Mouse (Mus musculus): Measurements from ENCODE around the gene Phf21a.

The Phf21a gene

DNA sequence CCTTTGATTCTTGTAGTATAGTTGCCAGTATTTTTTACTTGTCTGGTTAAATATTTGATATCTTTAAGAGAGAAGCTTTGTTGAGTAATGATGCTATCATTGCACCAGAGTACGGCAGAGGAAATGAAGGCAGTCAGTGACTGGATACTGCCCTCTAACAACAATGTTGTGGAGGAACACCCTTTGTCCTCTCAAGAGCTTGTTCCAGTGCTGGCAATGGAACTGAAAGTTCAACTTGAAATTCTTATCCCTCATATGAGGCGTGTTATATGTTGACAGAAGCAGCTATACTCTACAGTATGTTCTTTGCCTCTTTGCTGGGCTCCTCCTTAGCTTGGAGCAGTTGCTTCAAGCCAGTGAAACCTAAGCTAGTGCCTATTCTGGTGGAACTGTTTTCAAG is 147.4 kb downstream of the Phf21a start:
- DNase-seq, result no peak

DNA sequence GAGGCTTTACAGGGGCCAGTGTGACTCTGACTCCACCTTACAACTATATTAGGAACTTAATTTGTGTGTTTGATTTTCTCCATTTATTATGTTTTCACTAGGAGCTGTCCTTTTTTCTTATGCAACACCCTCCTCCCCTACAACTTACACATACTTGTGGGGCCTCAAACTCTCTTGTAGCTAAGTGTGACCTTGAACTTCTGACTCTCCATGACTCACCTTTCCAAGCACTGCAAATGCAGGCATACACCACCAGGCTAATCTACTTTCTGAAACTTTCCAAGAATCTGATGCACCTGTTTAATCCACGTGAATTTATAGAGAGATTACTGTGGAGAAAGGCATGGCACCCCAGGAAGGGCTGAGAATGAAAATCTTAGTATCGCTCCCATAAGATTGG is 147.9 kb downstream of the Phf21a start:
- DNase-seq, result no peak

DNA sequence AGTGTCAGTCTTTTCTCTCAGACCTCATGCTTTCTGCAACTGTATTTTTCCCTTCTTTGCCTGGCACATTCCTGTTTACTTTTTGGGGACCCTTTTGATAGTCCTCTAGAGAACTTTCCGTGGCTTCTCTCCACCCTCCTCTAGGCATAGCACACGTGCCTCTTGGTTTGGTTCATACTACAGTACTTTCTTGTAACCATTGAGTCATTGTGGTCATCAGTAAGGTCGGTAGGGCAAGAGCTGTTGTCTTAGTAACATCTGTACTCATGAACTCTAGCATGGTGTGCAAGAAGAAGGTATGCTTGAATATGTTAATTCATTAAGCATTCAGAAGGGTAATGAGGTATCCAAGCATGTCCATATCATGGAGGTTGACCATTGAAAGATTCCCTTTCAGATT is 148.4 kb downstream of the Phf21a start:
- no peak for DNase-seq

DNA sequence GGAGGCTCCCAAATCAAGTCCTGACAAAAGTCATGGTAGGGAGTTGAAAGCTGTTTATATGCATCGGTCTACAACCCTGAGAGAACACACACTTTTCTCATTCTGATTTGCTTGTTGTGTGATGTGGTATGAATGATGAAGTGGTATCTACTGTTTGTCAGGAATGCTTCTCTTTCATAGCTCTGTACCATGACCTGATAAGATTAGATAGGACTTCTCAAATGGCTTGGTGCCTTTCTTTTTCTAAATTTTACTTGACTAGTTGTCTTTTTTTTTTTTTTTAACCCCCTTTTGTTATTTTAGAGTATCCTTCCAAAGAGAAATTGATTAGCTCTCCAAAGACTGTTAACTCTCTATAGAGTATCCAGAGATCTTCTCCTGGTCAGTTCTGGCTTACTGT is 153.2 kb downstream of the Phf21a start:
- DNase-seq, result no peak

DNA sequence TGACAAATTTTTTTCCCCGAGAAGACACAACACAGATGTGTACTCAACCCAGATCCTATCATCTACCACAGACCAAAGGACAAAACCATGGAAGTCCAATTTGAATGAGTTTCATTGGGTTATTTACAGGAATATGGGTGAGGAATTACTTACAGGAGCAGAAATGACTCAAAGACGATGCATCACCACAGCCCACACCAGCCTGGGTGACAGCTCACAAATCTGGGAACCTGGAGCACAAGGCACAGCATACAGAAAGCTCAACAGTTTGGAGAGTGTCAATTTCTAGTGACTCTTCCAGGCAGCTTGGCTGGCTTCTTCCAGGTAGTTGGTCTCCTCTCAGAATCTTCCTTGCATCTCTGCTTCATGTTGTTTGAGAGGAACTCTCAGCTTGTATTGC is 154.8 kb downstream of the Phf21a start:
- no peak for DNase-seq

DNA sequence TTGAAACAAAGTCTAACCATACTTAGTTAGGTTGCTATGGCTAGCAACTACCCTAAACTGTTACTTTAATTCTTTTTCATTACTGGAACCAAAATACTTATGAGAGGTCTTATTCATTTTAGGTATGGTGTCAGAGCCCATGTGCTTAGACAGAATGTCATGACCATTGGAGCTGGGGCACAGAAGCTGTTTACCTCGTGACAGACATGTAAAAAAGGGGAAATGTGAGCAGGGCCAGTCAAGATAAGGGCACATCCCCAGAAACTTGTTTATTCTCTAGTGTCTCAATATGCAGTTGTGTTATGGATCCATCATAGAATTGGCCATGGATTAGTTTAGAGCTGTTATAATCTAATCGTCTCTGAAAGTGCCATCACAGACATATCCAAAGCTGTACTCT is 157.6 kb downstream of the Phf21a start:
- DNase-seq, result no peak

DNA sequence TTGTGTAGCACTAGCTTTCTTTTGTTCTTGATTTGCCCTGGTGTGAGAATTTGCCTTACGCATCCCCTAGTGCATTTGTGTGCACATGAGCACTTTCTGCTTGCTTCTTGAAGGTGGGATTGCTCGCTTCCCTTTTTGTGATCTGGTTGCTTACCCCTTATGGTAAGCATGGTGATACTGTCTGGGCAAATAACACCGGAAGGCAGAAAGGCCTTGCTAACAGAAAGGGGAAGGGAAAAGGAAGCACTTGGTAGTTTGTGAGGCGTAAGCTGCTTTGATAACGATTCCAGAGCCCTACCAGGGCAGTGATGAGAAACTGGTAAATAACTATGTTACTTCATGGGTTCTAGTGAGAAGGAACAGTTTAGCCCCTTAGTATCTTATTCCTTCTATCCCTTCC is 160.9 kb downstream of the Phf21a start:
- no peak for DNase-seq

DNA sequence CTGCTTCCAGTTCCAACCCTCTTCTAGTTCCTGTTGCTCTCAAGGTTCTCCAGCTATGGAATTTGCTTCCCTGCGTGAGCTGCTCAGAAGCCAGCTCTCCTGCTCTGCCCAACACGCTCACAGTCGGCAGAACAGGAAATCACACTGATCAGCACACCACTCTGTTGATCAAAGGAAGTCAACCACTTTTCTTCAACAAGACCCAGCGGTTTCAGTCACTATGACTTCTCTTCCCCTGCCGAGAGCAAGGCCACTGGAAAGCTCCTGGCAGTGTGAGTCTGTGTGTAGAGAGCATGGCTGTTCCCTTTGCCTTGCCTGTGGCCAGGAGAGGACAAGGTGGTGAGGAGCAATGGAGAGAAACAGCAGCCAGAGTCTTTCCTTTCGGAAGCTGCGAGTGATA is 163.2 kb downstream of the Phf21a start:
- DNase-seq, result peak; percentile 5 to 6

DNA sequence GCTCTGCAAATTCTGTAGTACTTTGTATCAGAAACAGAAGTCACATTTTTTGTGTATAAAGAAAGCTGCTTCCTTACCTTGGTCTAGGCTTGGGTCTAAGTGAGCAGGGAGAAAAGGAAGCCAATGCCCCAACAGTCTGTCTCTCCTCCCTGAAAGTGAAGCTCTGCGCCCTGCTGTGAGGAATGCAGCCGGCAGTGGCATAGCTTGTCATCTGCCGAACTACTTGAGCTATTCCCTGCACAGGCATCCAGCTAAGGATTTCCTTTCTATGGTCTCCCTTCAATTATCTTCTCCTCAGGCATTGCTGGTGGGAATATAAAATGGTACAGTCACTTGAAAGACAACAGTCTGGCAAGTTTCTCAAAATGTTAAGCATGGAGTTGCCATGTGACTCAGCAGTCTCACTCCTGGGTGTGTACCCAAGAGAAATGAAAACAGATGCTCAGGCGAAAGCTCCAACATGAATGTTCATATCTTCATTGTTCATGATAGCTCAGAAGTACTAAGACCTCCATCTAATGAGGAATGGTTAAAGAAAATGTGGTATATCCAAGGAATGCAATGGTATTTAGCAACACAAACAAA is 164.5 kb downstream of the Phf21a start:
- DNase-seq, result peak; percentile 37 to 61

DNA sequence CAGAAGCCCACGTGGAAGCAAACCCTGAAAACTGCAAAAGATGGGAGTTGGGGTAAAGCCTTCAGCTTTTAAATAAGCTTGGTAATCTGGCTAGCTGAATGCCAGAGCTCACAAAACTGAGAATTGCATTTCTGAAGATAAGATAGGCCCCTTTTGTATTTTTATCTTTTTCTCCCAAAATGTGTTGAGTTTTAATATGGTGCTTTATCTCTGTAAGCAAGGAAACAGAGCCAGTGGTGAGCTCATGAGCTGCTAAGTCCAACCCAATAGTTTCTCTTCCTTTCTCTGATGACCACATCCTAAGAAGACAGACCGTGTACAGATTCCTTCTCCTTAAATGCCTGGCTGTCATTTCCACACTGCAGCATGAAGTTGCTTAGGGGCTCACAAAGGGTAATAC is 167.0 kb downstream of the Phf21a start:
- no peak for DNase-seq

DNA sequence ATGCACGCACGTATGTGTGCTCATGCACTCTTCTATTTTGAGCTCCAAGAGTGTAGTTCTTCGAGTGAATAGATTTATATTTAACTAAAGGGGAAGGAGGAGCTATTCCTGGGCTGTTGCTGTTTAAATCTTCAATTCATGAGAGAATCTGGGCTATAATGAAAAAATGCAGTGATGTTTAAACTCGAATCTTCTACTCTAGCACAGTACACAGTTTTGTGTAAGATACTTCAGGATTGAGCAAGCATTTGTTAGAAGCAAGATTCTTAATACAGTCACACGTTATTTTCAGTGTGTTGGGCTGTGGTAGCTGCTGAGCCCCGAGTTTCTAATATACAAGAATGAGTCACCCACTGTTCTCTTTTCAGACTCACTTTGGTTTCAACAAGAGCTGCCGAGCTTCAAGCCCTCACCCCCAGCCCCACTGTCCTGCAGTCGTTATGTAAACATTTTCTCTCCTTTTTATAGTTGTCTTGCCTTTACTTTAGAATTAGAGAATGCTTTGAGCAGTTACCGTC is 173.2 kb downstream of the Phf21a start:
- no peak for DNase-seq

DNA sequence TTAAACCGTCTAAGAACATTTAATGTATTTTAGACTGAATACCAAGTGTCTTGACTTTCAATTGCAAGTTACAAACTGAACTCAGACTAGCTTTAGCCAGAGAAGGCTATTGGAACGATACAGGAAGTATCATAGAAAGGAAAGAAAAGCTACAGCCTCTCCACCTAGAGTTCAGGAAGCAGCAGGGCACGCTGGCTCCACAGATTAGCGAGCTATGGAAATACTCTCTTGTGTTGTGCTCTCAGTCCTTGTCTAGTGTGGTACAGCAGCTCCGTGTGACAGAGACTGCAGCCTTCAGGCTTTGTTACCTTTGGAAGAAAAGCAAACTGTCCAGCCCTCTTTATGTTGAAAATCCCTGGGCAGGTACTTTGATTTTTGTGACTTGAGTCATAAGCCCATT is 176.3 kb downstream of the Phf21a start:
- DNase-seq, result no peak

DNA sequence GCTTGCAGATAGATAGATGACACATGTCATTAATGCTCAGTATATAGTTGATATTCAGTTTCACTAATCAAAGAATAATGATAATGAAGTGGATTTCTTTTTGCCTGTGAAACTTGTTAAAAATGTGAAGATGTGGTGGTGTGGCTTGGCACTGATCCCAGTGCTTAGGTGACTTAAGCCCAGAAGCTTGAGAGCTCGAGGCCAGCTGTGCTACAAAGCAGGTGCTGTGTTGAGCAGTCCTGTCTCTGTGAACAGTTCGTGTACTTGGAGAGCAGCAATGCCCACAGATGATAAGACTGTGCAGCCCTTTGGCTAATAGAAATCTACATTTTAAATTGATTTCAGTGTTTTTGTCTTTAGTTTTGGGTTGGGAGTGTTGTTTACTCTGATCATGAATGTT is 179.6 kb downstream of the Phf21a start:
- no peak for DNase-seq

DNA sequence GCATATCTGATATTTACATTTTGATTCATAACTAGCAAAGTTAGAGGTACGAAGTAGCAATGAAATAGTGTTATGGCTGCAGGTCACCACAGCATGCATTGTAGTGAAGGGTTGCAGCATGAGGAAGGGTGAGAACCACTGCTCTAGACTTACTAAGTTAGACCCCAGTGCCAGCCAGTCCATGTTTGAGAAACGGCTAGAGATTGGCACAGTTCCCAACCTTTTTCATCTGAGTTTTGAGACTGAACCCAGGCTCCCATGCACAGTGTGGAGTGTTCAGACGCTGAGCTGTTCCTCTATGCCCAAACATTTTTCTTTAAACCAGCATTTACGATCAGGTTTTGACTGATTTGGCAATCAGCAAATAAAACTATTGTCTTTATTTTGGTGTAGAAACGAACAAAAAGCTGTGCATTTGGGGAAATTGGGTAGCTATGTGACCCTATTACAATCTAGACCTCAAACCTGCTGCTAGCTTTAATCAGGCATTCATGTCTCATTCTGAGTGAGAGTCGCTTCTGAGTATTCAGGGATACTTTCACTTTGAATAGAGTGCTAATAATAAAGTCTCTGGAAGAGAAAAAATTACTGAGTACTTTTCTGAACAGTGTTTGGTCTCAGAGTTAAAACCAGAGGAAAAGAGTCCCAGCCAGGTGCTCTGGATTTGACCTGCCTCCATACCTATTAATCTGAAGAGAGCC is 180.3 kb downstream of the Phf21a start:
- peak; percentile 44 to 50 for DNase-seq

DNA sequence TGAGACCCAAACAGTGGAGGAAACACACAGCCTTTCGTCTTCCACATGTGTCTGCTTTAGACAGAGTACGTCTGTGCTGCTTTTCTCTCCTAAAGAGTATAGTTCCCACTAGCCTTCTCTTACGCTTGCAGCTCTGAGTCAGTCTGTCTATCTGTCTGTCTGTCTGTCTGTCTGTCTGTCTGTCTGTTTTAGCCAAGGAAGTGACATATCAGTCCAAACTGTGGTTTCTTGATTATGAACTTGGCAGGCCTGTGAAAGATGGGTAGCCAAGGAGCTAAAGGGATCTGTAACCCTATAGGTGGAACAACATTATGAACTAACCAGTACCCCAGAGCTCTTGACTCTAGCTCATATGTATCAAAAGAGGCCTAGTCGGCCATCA is 180.9 kb downstream of the Phf21a start:
- DNase-seq, result no peak

DNA sequence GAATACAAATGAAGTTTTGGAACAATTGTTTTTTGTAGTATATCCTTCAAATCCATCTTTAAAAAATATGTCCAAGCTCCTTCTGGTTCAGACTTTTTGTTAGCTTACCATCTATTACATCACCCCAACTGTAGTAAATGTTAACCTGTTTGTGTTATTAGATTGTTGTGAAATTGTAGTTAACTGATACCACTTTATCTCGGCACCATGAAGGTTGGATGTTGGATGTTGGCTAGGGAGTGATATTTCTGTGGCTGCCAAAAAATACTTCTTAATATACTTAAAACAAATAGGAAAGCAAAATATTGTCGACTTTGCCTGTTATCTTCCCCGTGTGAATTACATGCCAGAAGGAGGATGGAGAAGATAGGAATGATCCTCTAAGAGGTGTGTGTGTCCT is 184.9 kb downstream of the Phf21a start:
- DNase-seq, result no peak

DNA sequence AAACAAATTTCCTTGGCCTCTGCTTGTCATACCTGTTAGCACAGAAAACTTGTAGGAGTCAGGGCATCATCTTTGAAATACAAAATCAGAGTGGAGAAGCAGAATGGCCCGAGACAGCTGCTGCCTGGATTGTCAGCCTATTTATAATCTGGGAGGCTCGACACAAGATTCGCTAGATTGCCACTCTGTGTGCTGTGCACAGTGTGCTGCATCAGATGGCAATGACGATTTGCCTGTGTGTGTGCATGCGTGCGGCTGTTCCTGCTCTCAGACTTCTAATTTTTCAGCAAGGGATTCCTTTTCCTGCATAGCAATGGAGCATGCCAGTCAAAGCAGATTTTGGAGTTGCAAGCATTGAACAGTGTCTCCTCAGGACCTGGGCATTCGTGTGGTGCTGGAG is 185.7 kb downstream of the Phf21a start:
- DNase-seq, result peak; percentile 11 to 20

DNA sequence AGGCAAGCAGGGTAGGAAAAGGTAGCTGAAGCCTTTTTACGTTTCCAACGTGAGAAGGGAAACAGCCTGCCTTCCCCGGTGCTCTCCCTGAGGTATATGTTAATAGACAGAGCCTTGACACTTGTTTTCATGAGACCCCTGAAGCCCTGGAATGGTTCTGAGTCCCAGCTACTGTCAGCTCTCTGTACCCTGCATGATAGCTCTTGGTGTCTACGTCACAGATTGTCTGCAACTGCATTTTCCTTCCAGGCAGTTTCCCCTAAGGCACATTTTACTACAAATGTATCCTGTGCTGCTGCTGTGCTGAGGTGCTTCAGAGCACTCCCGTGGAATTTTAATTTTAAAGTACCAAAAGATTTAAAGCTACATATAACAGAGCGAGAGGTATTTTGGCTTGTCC is 186.5 kb downstream of the Phf21a start:
- no peak for DNase-seq

DNA sequence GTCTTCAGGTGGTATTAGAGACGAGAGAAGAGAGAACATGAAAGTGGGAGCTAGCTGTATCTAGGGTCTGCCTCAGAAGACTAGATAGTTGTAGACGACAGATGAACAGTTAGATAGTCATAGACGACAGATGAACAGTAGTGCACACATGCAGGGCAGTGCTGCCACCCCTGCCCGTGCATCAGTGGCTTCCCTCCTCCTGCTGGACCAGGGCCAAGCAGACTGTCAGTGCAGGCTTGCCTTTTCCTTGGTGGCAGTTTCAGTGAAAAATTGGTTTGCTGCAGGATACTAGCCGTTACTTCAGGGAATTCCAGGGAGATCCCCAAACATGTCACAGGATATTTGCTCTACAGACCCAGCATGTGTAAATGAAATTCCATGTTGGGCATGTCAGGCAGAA is 192.7 kb downstream of the Phf21a start:
- DNase-seq, result peak; percentile 92 to 94

DNA sequence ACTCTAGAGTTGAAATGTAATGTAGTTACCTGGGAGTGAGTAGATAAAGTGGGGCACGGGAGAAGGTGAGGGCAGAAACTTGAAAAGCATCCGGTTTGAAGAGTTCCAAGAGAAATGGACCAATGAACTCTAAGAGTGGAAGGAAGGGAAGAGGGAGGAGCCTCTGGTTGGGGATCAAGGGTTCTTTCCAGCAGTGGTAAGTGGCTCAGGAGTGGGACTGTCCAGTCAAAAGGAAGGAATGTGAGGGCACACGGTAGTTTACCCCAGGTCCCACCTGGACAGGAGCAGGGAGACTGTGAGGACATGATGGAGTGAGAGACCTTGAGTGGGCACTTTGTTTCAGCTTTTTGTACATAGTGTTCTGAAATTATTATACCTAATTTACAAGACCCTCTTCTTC is 196.4 kb downstream of the Phf21a start:
- DNase-seq, result no peak

DNA sequence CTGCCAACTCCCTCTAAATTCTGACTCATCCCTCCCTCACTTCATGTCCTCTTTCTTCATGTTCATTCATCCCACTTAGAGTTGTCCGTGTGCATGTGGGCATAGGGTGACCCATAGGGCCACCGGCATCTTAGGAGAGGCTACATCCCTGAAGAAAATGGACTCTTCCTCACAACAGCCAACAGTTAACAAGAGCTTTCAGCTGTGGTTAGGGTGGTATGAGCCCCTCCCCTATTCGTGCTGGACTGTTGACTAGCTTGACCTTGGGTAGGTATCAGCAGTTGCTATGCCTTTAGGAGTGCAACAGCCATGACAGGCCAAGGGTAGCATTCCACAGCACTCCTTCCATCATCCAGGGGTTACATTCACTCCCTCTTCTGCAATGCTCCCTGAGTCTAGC is 198.6 kb downstream of the Phf21a start:
- no peak for DNase-seq

DNA sequence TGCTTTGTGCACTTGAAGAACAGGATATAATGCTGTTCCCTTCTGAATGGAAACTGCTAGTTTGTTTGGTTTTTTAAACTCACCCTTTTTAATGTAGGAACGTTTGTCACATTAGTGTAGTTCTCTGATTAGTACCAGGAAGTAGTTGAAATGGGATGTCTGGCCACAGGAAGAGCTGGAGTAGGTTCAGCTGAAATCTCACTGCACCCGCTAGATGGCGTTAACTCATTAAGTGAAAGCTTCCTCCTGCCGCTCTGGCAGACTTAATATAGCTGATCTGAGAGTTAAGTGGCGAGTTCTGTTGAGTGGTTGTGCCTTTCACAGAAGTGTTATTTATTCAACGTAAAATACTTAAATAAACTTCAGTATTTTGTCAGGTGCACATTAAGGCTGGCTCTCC is 203.5 kb downstream of the Phf21a start:
- DNase-seq, result peak; percentile 91 to 93

DNA sequence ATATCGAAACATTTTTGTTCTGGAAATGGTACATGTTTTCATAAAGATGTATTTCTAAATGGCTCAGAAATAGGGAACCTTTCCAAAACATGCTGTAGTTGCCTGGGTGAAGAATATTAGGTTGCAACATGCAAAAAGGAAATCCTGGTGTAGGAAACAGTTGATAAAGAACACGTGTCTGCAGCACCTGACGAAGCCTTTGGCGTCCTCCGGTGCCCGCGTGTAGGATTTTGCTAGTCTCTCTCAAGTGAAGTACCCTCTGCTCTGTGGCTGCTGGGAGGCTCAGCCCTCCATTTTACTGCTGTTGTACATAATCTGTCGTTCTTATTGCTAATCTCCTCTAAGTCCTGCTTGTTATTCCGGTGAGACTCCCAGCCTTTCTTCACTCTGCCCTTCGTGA is 207.0 kb downstream of the Phf21a start:
- no peak for DNase-seq

DNA sequence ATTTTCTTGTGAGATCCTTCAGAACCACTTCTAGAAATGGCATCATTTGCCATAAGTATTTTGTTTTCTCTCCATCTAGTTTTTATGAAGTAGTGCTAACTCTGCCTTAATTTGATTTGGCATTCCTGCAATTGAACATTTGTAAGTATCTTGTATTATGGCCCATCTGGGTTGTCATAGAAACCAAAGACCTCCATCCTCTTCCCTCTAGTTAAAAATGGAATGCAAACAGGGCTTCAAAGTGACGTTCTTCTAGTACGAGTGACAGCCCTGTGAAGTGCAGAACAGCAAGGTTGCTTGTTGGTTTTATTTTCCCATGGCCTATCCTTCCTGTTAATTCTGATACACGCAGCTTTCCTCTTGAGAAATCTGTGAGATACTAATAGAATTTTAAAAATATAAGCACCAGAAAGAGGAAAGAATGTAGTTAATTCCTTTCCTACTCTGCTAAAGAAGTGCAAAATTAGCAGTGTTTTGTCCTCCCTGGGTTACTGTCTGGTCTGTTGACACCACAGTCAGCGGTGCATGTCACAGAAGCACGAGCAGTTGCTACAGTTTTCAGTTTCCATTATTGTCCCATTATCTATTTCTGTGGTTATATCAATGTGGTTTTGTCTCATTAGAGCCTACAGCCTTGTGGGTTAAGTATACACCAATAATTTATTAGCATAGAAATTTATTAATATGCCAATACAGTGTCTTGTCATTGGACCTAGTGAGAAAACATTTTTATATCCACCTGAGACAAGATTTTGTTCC is 209.1 kb downstream of the Phf21a start:
- no peak for DNase-seq

Data from cerebellum, postnatal 10 days (tissue).